Mouse (Mus musculus): ENCODE data around the gene Prkca.

GRCm38 (mm10) chr11:108112437-108112836 is 231.3 kb downstream of the Prkca start:
- TF ChIP-seq CTCF (IDR thresholded peaks at IDR 0.05), result no peak
- TF ChIP-seq EP300 (IDR thresholded peaks at IDR 0.05; ENCODE audit: insufficient read depth, low read depth, low read length), result no peak

Measured in heart, adult 2 months (tissue).